Mouse (Mus musculus) MEL (cell line): Measurements from ENCODE around the gene Bud31. TPM values are rescaled to one million over a fixed set of nuclear protein-coding genes. Genes with fewer than 3 reads are reported as not detected.

Experiments
- DNase-seq: peaks from one replicate; pipeline ENCODE4 v3.0.0; 2011; ENCODE audit warnings: low read depth, low spot score
- H3K27ac ChIP-seq: 2 replicates; pipeline ENCODE4 v1.5.1; 2012; ENCODE audit warnings: low read depth, mild to moderate bottlenecking, control low read depth, low read length, moderate library complexity; ENCODE audit not compliant: control insufficient read depth
- H3K27me3 ChIP-seq, 2 experiments: fragments of 150-350 bp in 1 of 2; sonication (generic) in 1 of 2; 2 replicates each; pipeline ENCODE4 v1.6.1; 2012; ENCODE audit warnings: low read length in 2 of 2, mild to moderate bottlenecking in 2 of 2, improper control_type of control experiment in 1 of 2, moderate library complexity in 1 of 2; ENCODE audit not compliant: insufficient read depth in 2 of 2, control insufficient read depth in 1 of 2
- H3K36me3 ChIP-seq, 2 experiments: 2 replicates each; pipeline ENCODE4 v1.6.1; 2012 to 2014; ENCODE audit warnings: low read length in 2 of 2, improper control_type of control experiment in 1 of 2, inconsistent platforms in 1 of 2, mild to moderate bottlenecking in 1 of 2; ENCODE audit not compliant: insufficient read depth in 2 of 2, control insufficient read depth in 1 of 2
- H3K4me1 ChIP-seq, 2 experiments: fragments of 150-350 bp in 1 of 2; sonication (generic) in 1 of 2; 2 replicates each; pipeline ENCODE4 v1.6.1; 2012; ENCODE audit warnings: low read length in 2 of 2, improper control_type of control experiment in 1 of 2, mild to moderate bottlenecking in 1 of 2; ENCODE audit not compliant: insufficient read depth in 2 of 2, control insufficient read depth in 1 of 2
- H3K4me3 ChIP-seq, 2 experiments: fragments of 150-350 bp in 1 of 2; sonication (generic) in 1 of 2; 2 replicates each; pipeline ENCODE4 v1.5.1; 2012; ENCODE audit warnings: low read depth in 2 of 2, low read length in 2 of 2, mild to moderate bottlenecking in 2 of 2, moderate library complexity in 2 of 2, control low read depth in 1 of 2, improper control_type of control experiment in 1 of 2; ENCODE audit not compliant: control insufficient read depth in 1 of 2, insufficient read depth in 1 of 2
- H3K79me2 ChIP-seq: 2 replicates; pipeline ENCODE4 v1.6.1; 2012; ENCODE audit warnings: mild to moderate bottlenecking, low read length, moderate library complexity; ENCODE audit not compliant: control insufficient read depth, poor library complexity, insufficient read depth
- H3K9ac ChIP-seq: 2 replicates; pipeline ENCODE4 v1.6.1; 2012; ENCODE audit warnings: low read depth, mild to moderate bottlenecking, control low read depth, low read length, moderate library complexity; ENCODE audit not compliant: control insufficient read depth, poor library complexity, severe bottlenecking
- H3K9me3 ChIP-seq: fragments of 150-350 bp; sonication (generic); replicated peaks from 2 replicates; pipeline ENCODE4 v1.6.1; 2012; ENCODE audit warnings: mild to moderate bottlenecking, low read length, improper control_type of control experiment, moderate library complexity; ENCODE audit not compliant: insufficient read depth
- CHD1 ChIP-seq: IDR thresholded peaks from 2 replicates; pipeline ENCODE4 v1.6.1; 2012; ENCODE audit warnings: low read depth, mild to moderate bottlenecking, inconsistent platforms, low read length, improper control_type of control experiment
- CHD2 ChIP-seq: IDR thresholded peaks from 2 replicates; pipeline ENCODE4 v1.6.1; 2011; ENCODE audit warnings: low read length, improper control_type of control experiment
- HCFC1 ChIP-seq: IDR thresholded peaks from 2 replicates; pipeline ENCODE4 v1.6.1; 2012; ENCODE audit warnings: low read depth, mild to moderate bottlenecking, inconsistent platforms, low read length, improper control_type of control experiment, moderate library complexity
- MAX ChIP-seq: IDR thresholded peaks from 2 replicates; pipeline ENCODE4 v1.6.1; 2011; ENCODE audit warnings: low read length, improper control_type of control experiment
- MYB ChIP-seq: IDR thresholded peaks from 2 replicates; pipeline ENCODE4 v1.6.1; 2011; ENCODE audit warnings: mild to moderate bottlenecking, low read depth, low read length, improper control_type of control experiment
- TAL1 ChIP-seq: IDR thresholded peaks from 2 replicates; pipeline ENCODE4 v1.6.1; 2012; ENCODE audit warnings: mild to moderate bottlenecking, inconsistent platforms, low read length, moderate library complexity, mixed read lengths
- USF2 ChIP-seq, 2 experiments: IDR thresholded peaks; 2 replicates each; pipeline ENCODE4 v1.6.1; 2011 to 2012; ENCODE audit warnings: improper control_type of control experiment in 2 of 2, low read length in 2 of 2, borderline replicate concordance in 1 of 2, inconsistent platforms in 1 of 2, low read depth in 1 of 2, mild to moderate bottlenecking in 1 of 2; ENCODE audit not compliant: insufficient read depth in 1 of 2
- ZKSCAN1 ChIP-seq: IDR thresholded peaks from 2 replicates; pipeline ENCODE4 v1.6.1; 2012; ENCODE audit warnings: low read depth, mild to moderate bottlenecking, inconsistent platforms, low read length, improper control_type of control experiment, moderate library complexity
- polyA plus RNA-seq, 2 experiments: library from polyadenylated mRNA; stranded (reverse) in 1 of 2; unstranded in 1 of 2; fragments of >175 nt in 1 of 2; fragments of >200 nt in 1 of 2; gene quantifications; 2 replicates each; pipeline versions ENCODE4 v1.2.1 to v1.2.4; 2012; ENCODE audit warnings: low replicate concordance in 2 of 2, low read depth in 1 of 2; ENCODE audit not compliant: insufficient read length in 2 of 2, insufficient read depth in 1 of 2, missing spikeins in 1 of 2
- total RNA-seq: library from RNA; depleted of rRNA; stranded (reverse); fragments of 300-350 nt; gene quantifications from 2 replicates; pipeline ENCODE4 v1.2.3, GENCODE M21; 2012; rRNA removed

The Bud31 gene
- total and polyA plus RNA-seq, 3 experiments, result 193 to 207 TPM; not detected in 1

- no peak for TF ChIP-seq TAL1
- 0 out of 2 replicates have a peak, but pooled peaks have one; percentile 15 for TF ChIP-seq MAX
- peak; percentile 16; the same call in 1 of the 2 replicates for TF ChIP-seq CHD1
- peak; percentile 89 for TF ChIP-seq HCFC1
- no peak for TF ChIP-seq MYB
These were observed 51.0 kb downstream of the Bud31 start (continued) for GRCm38 (mm10) chr5:145190875-145191798.

- Histone ChIP-seq H3K36me3 (peaks cover 2 to 22% of the 10 kb centered on the region in 2 experiments; a peak in 3 of 4 replicates), H3K27ac (peak within 1 kb of the TSS; percentile 97), H3K4me3 (peak within 1 kb of the TSS; percentile 75 to 81), H3K4me1 (peaks cover 0 to 20% of the 10 kb centered on the region in 2 experiments; a peak in 3 of 4 replicates), H3K79me2 (peaks cover 42% of the 10 kb centered on the region), H3K9ac (peak within 1 kb of the TSS; percentile 93)
- DNase-seq, result peak; percentile 35
- 0 out of 2 replicates have a peak, but pooled peaks have one; percentile 7 for TF ChIP-seq CHD1
- no peak for TF ChIP-seq ZKSCAN1
- no peak for TF ChIP-seq CHD2
- TF ChIP-seq USF2 (IDR thresholded peaks at IDR 0.05; ENCODE audit: borderline replicate concordance in 1 of 2, insufficient read depth in 1 of 2, low read depth in 1 of 2, low read length in 2 of 2), result no peak
- TF ChIP-seq, all 39 proteins: peak for 1
- Histone ChIP-seq H3K9me3 (no peaks in the 10 kb centered on the region), H3K27me3 (no peaks in the 10 kb centered on the region)
These were observed 51.8 kb downstream of the Bud31 start, which contains the start of gene Atp5j2 for GRCm38 (mm10) chr5:145191962-145192361. TSS of gene Atp5j2 (minus strand) at chr5:145192062.

Other genes with a start within 250 kb of the Bud31 start
- gene Smurf1, start 174.5 kb upstream of the Bud31 start, total RNA-seq, result 3.9 and 4.0 TPM in 2 replicates
- 10 to 100 TPM in 1 of 2 experiments, not detected in 1; 10.6 TPM for gene Smurf1, start 174.5 kb upstream of the Bud31 start, polyA plus RNA-seq
- not detected in 2 replicates for gene Gm4871, start 107.6 kb upstream of the Bud31 start, total RNA-seq
- gene Gm4871, start 107.6 kb upstream of the Bud31 start, polyA plus RNA-seq, result not detected
- not detected in 2 replicates for gene 1700018F24Rik, start 97.4 kb upstream of the Bud31 start, total RNA-seq
- not detected for gene 1700018F24Rik, start 97.4 kb upstream of the Bud31 start, polyA plus RNA-seq
- gene Arpc1a, start 56.5 kb upstream of the Bud31 start, total RNA-seq, result 85.8 and 96.9 TPM in 2 replicates
- gene Arpc1a, start 56.5 kb upstream of the Bud31 start, polyA plus RNA-seq, result 100 to 1,000 TPM; 187 to 306 TPM
- 0.35 and 2.5 TPM in 2 replicates for gene Kpna7, start 56.3 kb upstream of the Bud31 start, total RNA-seq
- 1 to 10 TPM in 1 of 2 experiments, not detected in 1; 2.2 TPM for gene Kpna7, start 56.3 kb upstream of the Bud31 start, polyA plus RNA-seq
- gene Arpc1b, start 26.1 kb upstream of the Bud31 start, total RNA-seq, result 432 and 582 TPM in 2 replicates
- 100 to 1,000 TPM; 143 to 708 TPM for gene Arpc1b, start 26.1 kb upstream of the Bud31 start, polyA plus RNA-seq
- 104 and 106 TPM in 2 replicates for gene Pdap1, start 124 bp upstream of the Bud31 start, total RNA-seq
- gene Pdap1, start 124 bp upstream of the Bud31 start, polyA plus RNA-seq, result 100 to 1,000 TPM in 1 of 2 experiments, not detected in 1; 301 TPM
- gene Ptcd1, start 26.7 kb downstream of the Bud31 start, total RNA-seq, result 20.4 and 21.0 TPM in 2 replicates
- 10 to 100 TPM in 1 of 2 experiments, not detected in 1; 22.3 TPM for gene Ptcd1, start 26.7 kb downstream of the Bud31 start, polyA plus RNA-seq
- gene Cpsf4, start 26.9 kb downstream of the Bud31 start, total RNA-seq, result 72.0 and 75.3 TPM in 2 replicates
- gene Cpsf4, start 26.9 kb downstream of the Bud31 start, polyA plus RNA-seq, result 10 to 100 TPM in 1 of 2 experiments, not detected in 1; 88.2 TPM
- gene Atp5j2, start 51.7 kb downstream of the Bud31 start, total RNA-seq, result 493 and 517 TPM in 2 replicates
- gene Atp5j2, start 51.7 kb downstream of the Bud31 start, polyA plus RNA-seq, result 100 to 1,000 TPM; 543 to 733 TPM
- gene Zkscan14, start 61.5 kb downstream of the Bud31 start, total RNA-seq, result 6.7 and 7.1 TPM in 2 replicates
- gene Zkscan14, start 61.5 kb downstream of the Bud31 start, polyA plus RNA-seq, result 1 to 10 TPM in 1 of 2 experiments, not detected in 1; 7.5 TPM
- gene Zkscan5, start 64.2 kb downstream of the Bud31 start, total RNA-seq, result 7.8 and 8.7 TPM in 2 replicates
- 1 to 10 TPM in 1 of 2 experiments, not detected in 1; 9.8 TPM for gene Zkscan5, start 64.2 kb downstream of the Bud31 start, polyA plus RNA-seq
- gene Zfp655, start 91.4 kb downstream of the Bud31 start, total RNA-seq, result 26.9 and 30.3 TPM in 2 replicates
- 10 to 100 TPM; 25.2 to 35.3 TPM for gene Zfp655, start 91.4 kb downstream of the Bud31 start, polyA plus RNA-seq
- 13.9 and 15.1 TPM in 2 replicates for gene Zscan25, start 140.1 kb downstream of the Bud31 start, total RNA-seq
- 10 to 100 TPM in 1 of 2 experiments, not detected in 1; 26.5 TPM for gene Zscan25, start 140.1 kb downstream of the Bud31 start, polyA plus RNA-seq
- not detected in 2 replicates for gene Cyp3a57, start 204.9 kb downstream of the Bud31 start, total RNA-seq
- not detected for gene Cyp3a57, start 204.9 kb downstream of the Bud31 start, polyA plus RNA-seq